Mouse (Mus musculus) subcutaneous adipose tissue, adult 2 months (tissue): ENCODE data around the gene Nrtn. TPM values are rescaled to one million over a fixed set of nuclear protein-coding genes. Genes with fewer than 3 reads are reported as not detected.

ENCODE experiments used
- polyA plus RNA-seq: library from polyadenylated mRNA; depleted of rRNA; stranded (reverse); fragments of >200 nt; gene quantifications from 2 replicates; pipeline ENCODE4 v1.2.3, GENCODE M21; 2012; ENCODE audit warnings: low replicate concordance; rRNA removed

Nrtn gene
- 2.3 and 32.0 TPM in 2 replicates for polyA plus RNA-seq

GRCm38 (mm10) chr17:56757416-56758123, at the start of gene Nrtn:
Gene Nrtn, minus strand, starts transcription at chr17:56757530.

GRCm38 (mm10) chr17:56769950-56770349, 12.6 kb upstream of the Nrtn start, which contains the start of gene Prr22:
Gene Prr22, plus strand, starts transcription at chr17:56770250.

DNA sequence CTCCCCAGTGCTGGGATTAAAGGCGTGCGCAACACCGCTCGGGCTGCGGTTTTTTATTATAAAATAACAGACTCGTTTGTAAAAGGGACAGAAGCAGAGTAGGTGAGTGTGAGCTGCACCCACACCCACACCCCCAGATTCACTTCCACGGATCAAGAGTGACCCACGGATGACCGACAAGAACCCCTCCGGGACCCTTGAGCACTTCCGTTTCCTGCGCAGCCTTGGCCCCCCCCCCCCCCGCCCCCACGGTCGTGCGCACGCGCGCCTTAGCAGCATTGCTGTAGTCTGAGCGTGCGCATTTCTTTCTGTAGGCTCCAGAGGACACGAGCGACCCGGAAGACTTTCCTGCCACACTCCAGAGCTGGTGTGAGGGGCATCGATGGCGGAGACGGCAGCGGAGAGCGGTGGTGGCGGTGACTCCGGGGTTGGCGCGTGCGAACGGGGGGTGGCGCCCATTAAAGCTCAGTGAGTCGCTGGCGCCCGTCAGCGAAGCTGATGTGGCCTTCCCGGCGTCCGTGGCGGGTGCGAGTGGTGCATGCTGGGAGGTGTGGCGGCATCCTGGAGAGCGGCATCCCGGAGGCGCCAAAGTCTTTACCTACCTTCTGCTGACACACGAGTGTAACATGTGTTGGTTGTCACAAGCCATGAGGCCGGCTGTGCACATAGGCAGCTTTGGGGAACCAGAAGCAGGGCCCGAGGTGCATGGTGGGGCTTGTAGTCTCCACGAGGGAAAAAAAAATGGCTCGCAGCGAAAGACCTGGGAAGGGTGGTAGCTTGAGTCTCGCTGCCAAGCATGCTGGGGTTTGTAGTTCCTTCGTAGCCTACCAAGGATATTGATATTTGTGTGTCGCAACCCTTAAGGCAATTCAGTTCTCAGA, 7.4 kb upstream of the Nrtn start, which contains the start of gene Dus3l:
Gene Dus3l (plus strand): TSS at position 284 of the 881 bp plus-strand sequence.

DNA sequence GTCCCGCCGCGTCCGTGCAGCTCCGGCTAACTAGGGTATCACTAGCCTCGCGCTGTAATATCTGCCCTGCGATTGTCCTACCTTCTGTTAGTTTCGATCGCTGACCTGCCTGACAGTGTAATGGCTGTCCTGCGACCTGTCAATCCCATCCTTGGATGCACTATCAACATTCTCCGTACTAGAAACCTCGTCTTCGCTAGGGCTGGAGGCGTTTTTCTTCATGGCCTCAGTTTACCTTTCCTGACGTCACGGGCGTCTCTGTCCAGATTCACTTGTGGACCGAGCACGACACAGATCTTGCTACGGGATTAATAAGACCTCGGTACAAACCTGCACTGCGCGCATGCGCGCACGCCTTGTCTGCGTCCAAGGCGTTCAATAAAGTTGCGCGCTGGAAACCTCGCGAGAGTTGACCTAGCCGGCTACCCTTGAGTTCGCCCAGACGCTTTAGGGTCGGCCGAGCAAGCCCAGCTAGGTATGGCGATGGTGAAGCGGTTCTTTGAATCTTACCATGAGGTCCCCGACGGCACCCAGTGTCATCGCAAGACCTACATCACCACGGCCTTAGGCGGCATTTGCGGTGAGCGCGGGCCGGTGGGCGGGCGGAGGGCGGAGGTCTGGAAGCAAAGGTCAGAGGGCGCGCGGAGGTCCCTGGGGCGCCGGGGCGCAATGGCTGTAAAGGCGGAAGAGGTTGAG, 39.8 kb downstream of the Nrtn start, which contains the start of the genes Ndufa11 and Vmac:
Gene Ndufa11 (plus strand): TSS at position 405 of the 696 bp plus-strand sequence.
Gene Vmac (minus strand): TSS at position 660 of the 696 bp plus-strand sequence.

Other genes starting within 250 kb of the Nrtn start
- not detected in 2 replicates for gene Znrf4, start 245.1 kb downstream of the Nrtn start, polyA plus RNA-seq
- 1.7 and 11.7 TPM in 2 replicates for gene Gm20219, start 203.1 kb downstream of the Nrtn start, polyA plus RNA-seq
- 49.3 and 95.5 TPM in 2 replicates for gene Safb2, start 172.9 kb downstream of the Nrtn start, polyA plus RNA-seq
- gene Safb, start 172.7 kb downstream of the Nrtn start, polyA plus RNA-seq, result 47.6 and 135 TPM in 2 replicates
- 212 and 312 TPM in 2 replicates for gene 2410015M20Rik, start 147.8 kb downstream of the Nrtn start, polyA plus RNA-seq
- gene Rpl36, start 144.1 kb downstream of the Nrtn start, polyA plus RNA-seq, result 1,682 and 2,676 TPM in 2 replicates
- 89.6 and 94.0 TPM in 2 replicates for gene Lonp1, start 130.6 kb downstream of the Nrtn start, polyA plus RNA-seq
- gene Catsperd, start 129.4 kb downstream of the Nrtn start, polyA plus RNA-seq, result 0.10 and 0.91 TPM in 2 replicates
- gene Ranbp3, start 84.2 kb downstream of the Nrtn start, polyA plus RNA-seq, result 65.2 and 115 TPM in 2 replicates
- 611 and 638 TPM in 2 replicates for gene Ndufa11, start 39.8 kb downstream of the Nrtn start, polyA plus RNA-seq
- 26.0 and 39.8 TPM in 2 replicates for gene Vmac, start 39.5 kb downstream of the Nrtn start, polyA plus RNA-seq
- gene Dus3l, start 7.2 kb upstream of the Nrtn start, polyA plus RNA-seq, result 49.9 and 90.2 TPM in 2 replicates
- gene Prr22, start 12.7 kb upstream of the Nrtn start, polyA plus RNA-seq, result 0.83 and 2.1 TPM in 2 replicates
- 13.1 and 38.2 TPM in 2 replicates for gene Rfx2, start 73.5 kb upstream of the Nrtn start, polyA plus RNA-seq
- gene Acsbg2, start 116.9 kb upstream of the Nrtn start, polyA plus RNA-seq, result not detected in 2 replicates
- gene 1700061G19Rik, start 117.9 kb upstream of the Nrtn start, polyA plus RNA-seq, result 0.09 and 0.19 TPM in 2 replicates
- 39.4 and 72.8 TPM in 2 replicates for gene Mllt1, start 177.9 kb upstream of the Nrtn start, polyA plus RNA-seq
- gene Acer1, start 224.6 kb upstream of the Nrtn start, polyA plus RNA-seq, result 0.09 TPM in 1 of 2 replicates, not detected in the other
- gene Clpp, start 232.8 kb upstream of the Nrtn start, polyA plus RNA-seq, result 192 and 198 TPM in 2 replicates
- 27.3 and 34.3 TPM in 2 replicates for gene Alkbh7, start 239.8 kb upstream of the Nrtn start, polyA plus RNA-seq
- not detected in 2 replicates for gene Pspn, start 242.5 kb upstream of the Nrtn start, polyA plus RNA-seq